Mouse (Mus musculus) brain, adult 2 months (tissue): Measurements from ENCODE around the gene Dynlrb2.

Experiments used
- DNase-seq: peaks from one replicate; pipeline ENCODE4 v3.0.0; 2011; ENCODE audit warnings: low read depth, low spot score

The Dynlrb2 gene

DNA sequence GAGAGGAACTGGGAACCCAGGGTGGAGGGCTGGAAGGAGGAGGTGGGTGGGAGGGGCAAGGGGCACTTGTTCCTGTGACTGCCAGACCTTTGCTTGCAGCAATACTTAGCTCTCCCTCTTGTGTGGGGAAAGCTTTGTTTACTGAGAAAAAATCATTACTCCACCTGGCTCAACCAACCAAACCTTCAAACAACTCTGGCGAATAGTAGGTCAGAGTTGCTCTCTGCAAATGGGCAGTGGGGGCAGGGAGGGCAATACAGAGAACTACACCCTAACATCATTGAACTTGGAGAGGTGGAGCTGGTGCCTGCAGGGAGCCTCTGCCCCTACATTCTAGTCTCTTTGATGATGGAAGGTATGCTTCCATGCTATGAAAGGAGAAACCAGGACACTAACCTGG lies 35.4 kb downstream of the Dynlrb2 start:
- no peak for DNase-seq

DNA sequence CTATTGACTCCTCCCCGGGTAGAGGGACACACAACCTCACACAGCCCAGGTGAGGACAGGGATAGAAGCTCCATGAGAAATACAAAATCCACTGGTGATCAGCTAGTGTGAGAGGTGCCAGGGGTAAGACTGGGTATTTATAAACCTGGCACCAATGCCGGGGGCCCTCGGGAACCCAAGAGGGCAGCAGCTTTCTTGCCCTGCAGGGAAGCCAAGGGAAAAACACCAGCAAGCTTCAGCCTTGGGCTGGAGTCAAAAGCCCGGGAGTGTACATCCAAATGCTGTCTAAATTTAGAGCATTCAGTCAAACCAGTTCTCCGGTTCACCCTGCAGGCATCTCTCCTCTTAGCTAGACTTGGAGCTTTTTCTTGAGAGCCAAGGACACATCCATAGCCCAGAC lies 38.1 kb downstream of the Dynlrb2 start:
- peak; percentile 93 for DNase-seq

DNA sequence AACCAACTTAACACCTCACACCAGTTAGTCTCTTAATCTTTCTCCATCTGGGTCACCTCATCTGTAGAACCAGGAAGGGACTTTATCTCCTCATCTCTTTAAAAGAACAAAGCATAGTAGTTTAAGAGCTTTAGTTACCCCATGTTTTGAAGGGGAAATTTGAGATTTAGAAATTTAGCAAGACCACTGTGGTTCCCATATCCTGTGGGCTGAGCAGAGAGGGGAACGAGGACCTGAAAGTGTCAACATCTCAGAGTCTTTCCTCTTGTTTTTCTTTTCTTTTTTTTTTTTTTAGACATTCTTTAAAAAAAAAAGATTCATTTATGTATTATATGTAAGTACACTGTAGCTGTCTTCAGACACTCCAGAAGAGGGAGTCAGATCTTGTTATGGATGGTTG lies 38.6 kb downstream of the Dynlrb2 start:
- DNase-seq: no peak

DNA sequence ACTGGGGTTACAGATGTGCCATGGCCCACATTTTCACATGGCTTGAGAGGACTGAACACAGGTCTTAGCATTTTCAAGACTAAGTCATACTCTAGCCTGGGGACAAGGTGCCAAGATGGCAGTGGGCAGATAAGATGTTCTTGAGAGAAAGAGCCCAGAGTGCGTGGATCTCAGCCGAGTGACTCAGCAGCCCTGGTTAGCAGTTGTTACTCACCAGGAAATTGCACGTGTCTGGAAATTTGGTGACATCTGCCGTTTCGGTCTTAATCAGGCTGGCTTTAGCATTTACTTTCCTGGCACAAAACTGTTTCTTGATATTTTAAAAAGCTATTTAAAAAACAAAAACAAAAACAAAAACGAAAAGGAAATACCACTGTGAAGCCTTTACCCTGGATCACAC lies 47.5 kb downstream of the Dynlrb2 start:
- DNase-seq: peak; percentile 92

DNA sequence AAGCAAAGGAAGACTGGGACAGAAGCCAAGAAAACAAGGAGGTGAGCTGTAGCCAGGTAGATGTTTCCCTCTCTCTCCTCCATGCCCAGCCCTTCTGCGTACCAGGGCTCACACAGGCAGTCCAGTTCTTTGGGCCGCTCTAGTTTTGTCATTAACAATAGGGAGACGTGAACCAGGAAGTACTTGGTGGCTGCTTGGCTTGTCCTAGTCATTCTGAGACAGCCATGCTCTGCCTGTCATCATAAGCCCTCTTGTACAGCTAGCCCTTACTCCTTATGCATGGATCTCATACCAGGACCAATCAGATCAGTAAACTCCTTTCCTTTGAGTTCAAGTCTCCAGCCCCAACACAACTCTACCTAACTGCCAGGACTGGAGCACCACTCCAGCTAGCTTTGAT lies 48.0 kb downstream of the Dynlrb2 start:
- no peak for DNase-seq
